Mouse (Mus musculus): ENCODE results near the gene Plpp3.

Plpp3 gene

GRCm38 (mm10) chr4:105157276-105158168 is at the start of gene Plpp3:
Plpp3 (plus strand) TSS chr4:105157347.
- DNase-seq, result peak; percentile 89 to 91

GRCm38 (mm10) chr4:105107943-105108640 is 49.1 kb upstream of the Plpp3 start:
- peak in 1 of 2 experiments; percentile 21 for DNase-seq

DNA sequence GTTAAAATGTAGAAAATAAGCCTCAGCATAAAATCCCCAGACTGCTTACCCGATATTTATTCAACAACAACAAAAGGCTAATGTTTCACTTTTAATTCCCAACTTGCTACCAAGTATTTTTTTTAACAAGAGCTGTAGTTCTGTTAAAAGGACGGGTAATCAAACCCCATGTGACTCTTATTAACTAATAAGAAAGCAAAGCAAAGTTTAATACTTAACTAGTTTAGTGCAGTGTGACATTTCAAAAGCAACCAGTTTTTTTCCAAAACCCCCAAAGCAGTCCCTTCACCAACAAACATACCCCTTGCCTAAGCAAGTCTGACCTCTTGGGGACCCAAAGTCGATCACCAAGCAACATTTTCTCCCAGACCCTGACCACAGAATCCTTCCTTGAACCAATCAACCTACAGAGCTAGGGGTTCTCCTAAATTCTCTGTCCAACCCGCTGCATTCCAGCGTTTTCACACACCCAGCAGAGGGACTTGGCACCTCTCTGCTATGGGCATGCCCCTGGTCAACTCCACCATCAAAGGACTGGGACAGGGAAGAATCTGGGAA is 48.4 kb upstream of the Plpp3 start:
- DNase-seq, result peak in 1 of 2 experiments; percentile 74

DNA sequence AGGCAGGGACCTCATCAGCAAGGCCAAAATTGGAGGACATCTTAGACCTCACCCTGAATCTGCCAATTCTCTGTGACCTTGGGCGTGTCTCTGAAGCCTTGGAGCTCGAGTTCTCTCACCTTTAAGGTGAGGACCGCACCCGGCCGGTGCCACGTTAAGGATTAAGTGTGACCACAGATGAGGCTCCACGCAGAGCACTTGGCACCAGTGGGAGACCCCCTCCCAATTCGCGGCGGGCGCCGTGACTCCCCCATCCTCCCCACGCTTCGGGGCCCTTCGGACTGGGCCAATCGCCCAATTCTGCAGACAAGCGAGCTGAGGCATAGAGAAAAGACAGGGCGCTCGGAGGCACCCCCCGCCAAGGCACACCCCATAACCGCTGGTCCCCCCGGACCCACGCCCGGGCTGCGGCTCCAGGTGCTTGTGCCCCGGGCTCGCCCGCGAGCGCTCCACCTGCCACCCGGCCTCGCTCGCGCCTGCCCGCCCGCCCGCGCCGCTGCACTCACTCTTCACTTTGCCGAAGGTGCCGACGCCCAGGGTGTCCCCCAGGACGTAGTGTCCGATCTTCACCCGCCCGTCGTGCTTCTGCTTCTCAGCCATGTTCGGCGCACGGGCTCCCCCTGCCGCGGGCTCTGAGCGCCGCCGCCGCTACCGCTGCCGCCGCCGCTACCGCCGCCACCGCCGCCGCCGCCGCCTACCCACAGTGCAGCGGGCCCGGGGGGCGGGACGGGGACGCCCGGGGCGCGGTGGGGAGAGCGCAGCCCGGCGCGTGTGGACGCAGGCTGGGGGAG is 47.8 kb upstream of the Plpp3 start, which contains the start of gene Prkaa2:
Prkaa2 (minus strand) TSS at position 692 of the 791 bp plus-strand sequence.
- DNase-seq, result peak; percentile 71 to 73

- peak in 1 of 2 experiments; percentile 25 for DNase-seq
Observed at GRCm38 (mm10) chr4:105109990-105110683, 47.0 kb upstream of the Plpp3 start.

DNA sequence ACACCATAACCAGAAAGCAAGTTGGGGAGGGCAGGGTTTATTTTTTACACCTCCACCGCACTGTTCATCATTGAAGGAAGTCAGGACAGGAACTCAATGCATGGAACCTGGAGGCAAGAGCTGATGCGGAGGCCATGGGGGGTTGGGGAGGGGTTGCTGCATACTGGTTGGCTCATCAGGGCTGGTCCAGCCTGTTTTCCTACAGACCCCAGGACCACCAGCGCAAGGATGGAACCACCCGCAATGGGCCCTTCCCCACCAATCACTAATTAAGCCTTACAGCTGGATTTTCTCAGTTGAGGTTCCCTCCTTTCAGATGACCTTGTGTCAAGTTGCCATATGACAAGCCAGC is 46.5 kb upstream of the Plpp3 start:
- DNase-seq, result no peak

DNA sequence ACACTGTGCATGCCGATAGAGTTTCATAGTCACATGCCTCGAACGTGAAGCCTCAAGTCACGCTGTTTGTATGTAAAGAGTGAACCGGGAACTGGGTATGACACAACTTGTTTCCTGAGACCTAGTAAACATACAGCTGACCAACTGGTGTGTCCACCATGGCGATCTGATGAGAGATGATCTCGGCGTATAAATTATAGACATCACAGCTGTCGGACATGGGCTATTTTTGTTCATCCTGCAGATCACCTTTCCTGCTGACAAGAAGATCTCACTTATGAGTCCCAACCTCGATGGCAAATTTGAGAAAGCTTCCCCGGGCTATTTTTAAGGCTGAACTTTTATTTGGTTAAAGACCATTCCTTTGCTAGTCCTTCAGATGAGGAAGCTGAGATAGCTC is 45.4 kb upstream of the Plpp3 start:
- DNase-seq, result no peak

DNA sequence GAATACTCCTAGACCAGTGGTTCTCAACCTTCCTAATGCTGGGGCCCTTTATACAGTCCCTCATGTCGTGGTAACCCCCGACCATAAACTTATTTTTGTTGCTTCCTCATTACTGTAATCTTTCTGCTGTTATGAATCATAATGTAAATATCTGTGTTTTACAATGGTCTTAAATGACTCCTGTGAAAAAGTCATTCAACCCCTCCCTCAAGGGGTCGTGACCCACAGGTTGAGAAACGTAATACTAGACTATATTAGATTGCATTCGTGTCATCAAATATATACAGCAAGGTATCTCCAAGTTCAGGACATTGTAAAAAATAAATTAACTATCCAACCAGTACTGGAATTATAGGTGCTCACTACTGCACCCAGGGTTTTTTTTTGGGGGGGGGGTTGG is 44.1 kb upstream of the Plpp3 start:
- DNase-seq, result no peak

GRCm38 (mm10) chr4:105113468-105113867 is 43.7 kb upstream of the Plpp3 start:
- DNase-seq, result no peak

- no peak for DNase-seq
Observed at GRCm38 (mm10) chr4:105121081-105121480, 36.1 kb upstream of the Plpp3 start.

DNA sequence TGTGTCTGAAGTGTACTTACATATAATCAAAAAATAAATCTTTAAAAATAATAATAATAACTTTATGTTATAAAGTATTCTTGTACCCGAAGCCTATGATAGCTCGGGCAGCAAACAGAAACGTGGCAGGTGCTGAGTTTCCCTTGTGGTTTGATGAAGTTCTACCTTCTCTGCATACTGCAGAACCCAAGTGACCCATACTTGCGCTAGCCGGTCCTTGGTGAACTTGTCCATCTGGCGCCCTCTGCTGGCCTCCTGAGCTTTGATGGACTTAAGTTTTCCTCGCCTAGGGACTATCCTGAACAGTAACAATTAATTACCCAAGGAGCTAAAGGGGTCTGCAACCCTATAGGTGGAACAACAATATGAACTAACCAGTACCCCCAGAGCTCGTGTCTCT is 34.7 kb upstream of the Plpp3 start:
- DNase-seq, result peak; percentile 66 to 89

GRCm38 (mm10) chr4:105129212-105129611 is 27.9 kb upstream of the Plpp3 start:
- no peak for DNase-seq

- no peak for DNase-seq
Observed at GRCm38 (mm10) chr4:105131756-105132314, 25.3 kb upstream of the Plpp3 start.

DNA sequence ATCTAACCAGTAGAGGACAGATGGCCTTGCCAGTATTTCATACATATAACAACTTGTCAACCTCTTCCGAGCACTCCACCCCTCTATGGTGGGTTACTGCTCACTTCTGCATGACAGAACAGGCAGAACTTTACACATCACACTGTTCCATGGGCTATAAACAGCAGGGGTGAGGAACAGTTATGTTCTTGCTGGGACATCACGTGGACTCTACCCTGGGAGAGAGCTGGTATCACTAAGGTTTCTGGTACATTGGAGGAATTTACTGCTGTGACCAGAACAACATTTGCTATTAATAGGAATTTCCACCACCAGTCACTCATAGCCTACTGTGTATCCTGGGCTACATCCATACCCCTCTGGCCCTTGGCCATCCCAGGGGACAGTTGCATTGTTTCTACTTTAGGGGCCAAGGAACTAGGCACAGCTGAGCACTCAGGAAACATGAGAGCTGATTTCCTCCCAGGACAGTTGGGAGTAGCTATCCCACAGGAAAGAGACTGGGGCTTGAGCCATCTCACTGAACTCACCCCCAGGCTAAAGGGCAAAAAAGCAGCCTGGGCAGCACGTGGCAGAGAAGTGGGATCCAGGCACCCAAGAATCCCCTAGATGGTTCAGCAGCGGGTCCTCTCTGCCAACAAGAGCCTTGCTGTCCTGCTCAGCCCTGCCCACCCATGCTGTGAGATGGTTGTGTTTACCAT is 23.6 kb upstream of the Plpp3 start:
- no peak for DNase-seq

DNA sequence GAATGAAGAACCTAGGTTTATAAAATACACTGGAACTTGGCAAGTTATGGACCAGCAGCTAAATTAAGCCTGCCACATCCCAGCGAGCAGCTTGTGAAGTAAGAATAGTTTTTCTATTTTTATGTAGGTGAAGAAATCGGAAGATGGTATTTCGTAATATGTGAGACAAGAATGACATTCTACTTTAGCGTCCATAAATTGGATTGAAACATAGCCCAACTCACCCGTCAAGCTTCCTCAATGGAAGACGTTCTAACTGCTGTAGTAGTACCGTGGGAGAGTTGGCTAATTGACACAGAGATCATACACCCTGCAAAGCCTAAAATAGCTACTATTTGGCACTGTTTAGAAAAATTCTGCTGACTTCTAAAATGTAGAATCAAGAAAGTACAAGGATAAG is 7.7 kb upstream of the Plpp3 start:
- no peak for DNase-seq

- peak; percentile 72 to 85 for DNase-seq
Observed at GRCm38 (mm10) chr4:105151911-105152690, 5.0 kb upstream of the Plpp3 start.

DNA sequence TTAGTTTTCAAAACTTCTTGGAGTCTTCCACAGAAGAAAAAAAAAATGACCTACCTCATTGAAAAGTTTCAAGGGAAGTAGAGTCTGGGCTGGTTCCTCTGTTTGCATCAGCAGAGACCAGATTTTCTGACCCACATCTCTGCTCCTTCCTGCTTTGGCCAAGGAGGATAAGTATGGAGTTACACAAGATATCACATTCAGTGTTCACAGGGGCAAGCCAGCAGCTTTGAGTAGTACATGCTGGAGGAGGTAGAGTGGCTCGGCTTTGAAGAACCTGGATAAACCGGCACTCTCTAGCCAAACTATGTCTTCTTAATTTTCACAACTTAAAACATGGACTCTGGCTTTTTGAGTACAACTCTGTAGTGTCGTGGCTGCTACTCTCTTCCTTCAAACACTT is 3.9 kb upstream of the Plpp3 start:
- no peak for DNase-seq

DNA sequence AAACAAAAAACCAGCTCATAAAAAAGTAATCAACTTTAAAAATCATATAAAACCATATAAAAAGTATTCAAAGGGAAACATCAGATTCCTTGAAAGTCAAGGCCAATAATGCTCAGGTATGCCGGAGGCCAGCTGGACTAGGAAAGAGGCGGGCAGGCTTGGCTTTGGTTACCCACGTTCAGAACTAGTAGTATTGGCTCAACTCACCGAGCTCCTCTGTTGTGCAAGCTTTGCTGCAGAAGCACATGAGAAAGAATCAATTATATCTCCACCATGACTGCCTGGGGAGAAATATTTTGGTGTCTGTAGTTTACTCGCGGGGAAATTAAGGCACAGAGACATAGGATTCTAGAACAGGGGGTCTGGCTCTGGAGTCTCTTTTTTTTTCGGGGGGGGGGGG is 866 bp upstream of the Plpp3 start:
- no peak for DNase-seq

DNA sequence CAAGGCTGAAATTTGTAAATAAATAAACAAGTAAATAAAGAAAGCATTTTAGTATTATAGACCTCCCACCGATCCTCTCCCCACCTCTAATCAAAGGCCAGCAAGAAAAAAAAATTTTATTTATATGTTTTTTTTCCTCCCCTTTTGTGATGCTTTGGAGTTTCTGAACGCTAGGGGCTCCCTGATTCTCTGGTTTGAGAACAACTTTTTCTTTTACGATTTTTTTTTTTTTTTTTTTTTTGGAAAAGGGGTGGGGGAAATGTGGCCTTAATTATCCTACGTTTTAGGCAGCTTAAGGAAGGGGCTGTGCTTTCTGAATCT is 232 bp upstream of the Plpp3 start:
- DNase-seq, result no peak

DNA sequence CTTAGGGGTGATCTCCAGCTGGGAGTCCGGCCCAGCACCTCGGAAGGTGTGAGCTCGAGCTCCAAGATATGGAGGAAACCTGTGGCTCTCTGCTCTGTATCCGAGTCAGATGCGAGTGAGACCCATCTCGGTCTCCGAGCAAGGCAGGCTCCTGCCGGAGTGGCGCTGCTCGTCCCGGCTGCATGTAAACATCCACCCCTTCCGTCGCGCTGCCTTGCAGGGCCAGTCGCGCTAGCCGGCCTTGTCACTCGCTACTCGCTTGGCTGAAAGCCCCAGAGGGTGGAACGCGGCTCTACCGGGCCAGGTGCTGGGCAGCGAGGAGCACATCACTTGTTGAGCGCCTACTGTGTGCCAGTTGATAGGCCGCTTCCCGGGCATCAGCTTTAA is 1.0 kb downstream of the Plpp3 start:
- DNase-seq, result peak; percentile 69 to 77
